Mouse (Mus musculus) forebrain, embryonic 12.5 days (tissue): ENCODE results near the gene Sh3kbp1. TPM values are rescaled to one million over a fixed set of nuclear protein-coding genes. Genes with fewer than 3 reads are reported as not detected.

ENCODE experiments used
- ATAC-seq: fragments of 200-750 bp; cut with Nextera tagmentation; 2 replicates; pipeline ENCODE4 v1.8.0; 2017; ENCODE audit warnings: moderate TSS enrichment; ENCODE audit not compliant: low FRiP score
- H3K27ac ChIP-seq: fragments of 300-500 bp; sonication (generic); 2 replicates; pipeline ENCODE4 v1.5.1; 2016; ENCODE audit warnings: mild to moderate bottlenecking
- H3K27me3 ChIP-seq: fragments of 300-500 bp; sonication (generic); 2 replicates; pipeline ENCODE4 v1.6.1; 2016; ENCODE audit warnings: mild to moderate bottlenecking
- H3K36me3 ChIP-seq: fragments of 300-500 bp; sonication (generic); replicated peaks from 2 replicates; pipeline ENCODE4 v1.6.1; 2016; ENCODE audit warnings: mild to moderate bottlenecking
- H3K4me1 ChIP-seq: fragments of 300-500 bp; sonication (generic); 2 replicates; pipeline ENCODE4 v1.6.1; 2016
- H3K4me2 ChIP-seq: fragments of 300-500 bp; sonication (generic); 2 replicates; pipeline ENCODE4 v1.6.1; 2016; ENCODE audit warnings: mild to moderate bottlenecking, moderate library complexity
- H3K4me3 ChIP-seq: fragments of 300-500 bp; sonication (generic); replicated peaks from 2 replicates; pipeline ENCODE4 v1.5.1; 2016; ENCODE audit warnings: mild to moderate bottlenecking
- H3K9ac ChIP-seq: fragments of 300-500 bp; sonication (generic); 2 replicates; pipeline ENCODE4 v1.6.1; 2016; ENCODE audit warnings: mild to moderate bottlenecking
- H3K9me3 ChIP-seq: fragments of 300-500 bp; sonication (generic); 2 replicates; pipeline ENCODE4 v1.6.1; 2016
- WGBS: fragments of 180-500 bp; shearing (Covaris S2); methylation state at CpG from one replicate; pipeline ENCODE4 v1.1.7; 2016; 5-methylcytosine and 5-hydroxymethylcytosine counted together
- polyA plus RNA-seq: library from polyadenylated mRNA; unstranded; fragments of >200 nt; fragmentation: Nextera tagmentation; extraction: Ambion mirVana; gene quantifications from 2 replicates; pipeline ENCODE4 v1.2.1, GENCODE M21; 2016

Sh3kbp1 gene
- polyA plus RNA-seq, 1 experiment from 2014 or later, result 31.2 TPM

DNA sequence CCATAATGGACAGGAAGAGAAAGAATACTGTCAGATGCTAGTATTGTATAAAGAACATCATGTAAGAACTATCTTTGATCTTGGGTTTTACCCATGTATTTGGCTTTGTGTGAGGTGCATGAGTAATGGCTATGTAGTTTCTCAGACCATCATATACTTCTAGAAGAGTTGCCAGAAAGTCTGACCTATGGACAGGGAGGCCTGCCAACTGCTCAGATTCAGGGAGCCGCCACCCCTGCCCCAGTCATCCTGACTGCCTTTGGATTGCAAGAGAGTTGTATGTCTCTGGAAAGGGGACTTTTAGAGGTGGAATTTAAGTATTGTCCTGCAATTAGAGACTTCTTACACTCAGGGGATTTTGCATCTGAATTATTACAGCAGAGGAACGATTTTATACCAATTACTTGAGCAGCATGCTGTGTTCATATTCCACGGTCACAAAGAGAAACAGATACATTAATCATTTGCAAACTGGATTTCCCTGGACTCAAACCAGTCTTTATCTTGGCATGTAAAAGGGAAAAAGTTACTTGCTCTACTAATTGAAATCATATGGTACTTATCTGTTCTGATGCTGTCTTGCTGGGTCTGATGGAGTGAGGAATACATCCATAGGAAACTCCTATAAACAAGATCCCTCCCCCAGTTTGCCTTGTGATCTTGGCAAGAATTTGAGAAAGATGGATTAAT, 233.9 kb downstream of the Sh3kbp1 start:
- H3K27me3 ChIP-seq, result peaks cover 27% of the 10 kb centered on the region

DNA sequence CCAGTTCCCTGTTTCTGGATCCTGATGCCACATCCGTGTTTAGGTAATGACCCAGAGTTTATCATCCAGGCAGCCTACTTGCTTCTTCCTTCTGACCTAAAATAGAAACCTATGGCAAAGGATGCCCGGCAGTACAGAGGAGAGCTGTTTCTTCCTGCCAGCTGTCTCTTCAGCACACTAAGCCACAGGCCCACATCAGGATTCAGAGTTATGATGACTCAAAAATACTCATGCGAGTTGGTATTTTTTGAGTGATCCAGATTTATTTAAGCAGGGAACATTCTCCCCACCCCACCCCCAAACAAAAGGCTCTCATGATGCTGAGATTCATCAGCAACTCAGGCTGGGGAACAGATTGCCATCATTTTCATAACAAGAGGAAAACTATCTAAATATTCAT, 240.6 kb downstream of the Sh3kbp1 start:
- Histone ChIP-seq H3K9ac (no peak overlapping the region), H3K4me2 (no peak overlapping the region), H3K27me3 (peaks cover 35% of the 10 kb centered on the region), H3K36me3 (no peaks in the 10 kb centered on the region), H3K4me3 (no peak overlapping the region), H3K27ac (no peak overlapping the region), H3K4me1 (no peaks in the 10 kb centered on the region), H3K9me3 (no peaks in the 10 kb centered on the region)
- 81% methylated on average over 3 of the region's 3 CpGs for WGBS
- ATAC-seq, result no peak

More for the DNA sequence above, 233.9 kb downstream of the Sh3kbp1 start:
- Histone ChIP-seq H3K4me1 (no peaks in the 10 kb centered on the region), H3K36me3 (no peaks in the 10 kb centered on the region), H3K9me3 (no peaks in the 10 kb centered on the region), H3K9ac (no peak overlapping the region), H3K27ac (no peak overlapping the region), H3K4me3 (no peak overlapping the region), H3K4me2 (no peak overlapping the region)
- ATAC-seq, result no peak
- WGBS, result 80% methylated on average over 3 of the region's 3 CpGs

DNA sequence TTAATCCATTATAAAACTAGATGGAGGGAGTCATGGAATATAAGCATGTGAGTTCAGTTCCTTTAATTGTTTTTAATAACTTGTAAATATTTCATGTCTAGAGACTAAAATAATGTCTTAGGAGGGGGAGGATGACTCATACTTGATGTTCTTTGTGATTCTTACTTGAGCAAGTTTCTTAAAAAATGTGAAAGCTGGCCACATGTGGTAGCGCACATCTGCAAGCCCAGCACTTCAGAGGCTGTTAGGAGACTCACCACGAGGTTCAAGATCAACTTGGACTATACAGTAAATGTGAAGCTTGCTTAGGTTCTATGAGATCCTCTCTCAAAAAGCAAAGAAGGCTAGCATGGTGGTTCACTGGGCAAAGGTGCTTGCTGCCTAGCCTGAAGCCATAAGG, 245.4 kb downstream of the Sh3kbp1 start:
- Histone ChIP-seq H3K9ac (no peak overlapping the region), H3K4me3 (no peak overlapping the region), H3K36me3 (no peaks in the 10 kb centered on the region), H3K27ac (no peak overlapping the region), H3K9me3 (no peaks in the 10 kb centered on the region), H3K4me2 (no peak overlapping the region), H3K27me3 (peaks cover 25% of the 10 kb centered on the region), H3K4me1 (no peaks in the 10 kb centered on the region)
- ATAC-seq, result no peak
- 83% methylated on average over 2 of the region's 2 CpGs for WGBS

DNA sequence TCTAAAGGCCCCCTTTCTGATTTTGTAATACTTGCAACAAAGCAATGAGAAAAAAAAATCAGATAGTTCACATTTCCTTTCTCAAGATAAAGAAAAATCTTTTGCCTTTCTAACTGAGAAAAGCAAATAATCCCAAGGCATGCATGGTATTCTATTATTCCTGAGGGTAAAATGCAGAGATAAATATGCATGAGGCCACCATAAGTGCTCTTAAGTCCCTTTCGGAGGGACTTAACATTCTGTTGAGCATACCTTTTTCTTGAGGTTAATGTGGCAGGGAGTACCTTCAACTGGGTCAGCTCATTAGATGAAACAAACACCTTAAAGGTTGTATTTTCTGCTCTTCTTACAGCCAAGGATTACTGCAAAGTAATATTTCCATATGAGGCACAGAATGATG, 250.7 kb downstream of the Sh3kbp1 start:
- H3K9me3 ChIP-seq, result no peaks in the 10 kb centered on the region
- no peak overlapping the region for H3K4me2 ChIP-seq
- H3K27ac ChIP-seq, result no peak overlapping the region
- no peak for ATAC-seq
- no peak overlapping the region for H3K9ac ChIP-seq
- peaks cover 36% of the 10 kb centered on the region for H3K27me3 ChIP-seq
- 58% methylated on average over 1 of the region's 1 CpGs for WGBS
- H3K4me1 ChIP-seq, result no peaks in the 10 kb centered on the region
- no peak overlapping the region for H3K4me3 ChIP-seq
- H3K36me3 ChIP-seq, result no peaks in the 10 kb centered on the region

DNA sequence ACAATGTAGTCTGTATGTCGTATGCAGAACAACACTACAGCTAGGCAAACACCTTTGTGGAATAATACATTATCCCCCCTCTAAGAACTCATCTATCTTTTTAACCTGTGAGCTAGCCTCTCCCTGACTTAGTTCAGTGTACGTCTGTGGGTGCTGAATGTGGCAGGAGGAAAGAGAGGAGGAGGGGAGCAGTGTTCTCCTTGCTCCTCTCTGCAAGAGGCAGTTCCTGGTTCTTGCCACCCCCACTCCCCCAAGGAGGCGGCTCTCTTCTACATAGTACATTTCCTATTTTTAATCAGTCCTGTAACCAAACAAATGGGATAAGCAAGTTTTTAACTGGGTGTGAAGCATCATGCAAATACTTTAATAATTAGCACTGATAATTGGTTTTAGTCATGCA, 252.4 kb downstream of the Sh3kbp1 start:
- H3K4me2 ChIP-seq, result no peak overlapping the region
- H3K4me1 ChIP-seq, result no peaks in the 10 kb centered on the region
- no peak overlapping the region for H3K27ac ChIP-seq
- no peaks in the 10 kb centered on the region for H3K9me3 ChIP-seq
- H3K9ac ChIP-seq, result no peak overlapping the region
- 68% methylated on average over 3 of the region's 3 CpGs for WGBS
- ATAC-seq, result no peak
- H3K36me3 ChIP-seq, result no peaks in the 10 kb centered on the region
- no peak overlapping the region for H3K4me3 ChIP-seq
- H3K27me3 ChIP-seq, result peaks cover 38% of the 10 kb centered on the region

DNA sequence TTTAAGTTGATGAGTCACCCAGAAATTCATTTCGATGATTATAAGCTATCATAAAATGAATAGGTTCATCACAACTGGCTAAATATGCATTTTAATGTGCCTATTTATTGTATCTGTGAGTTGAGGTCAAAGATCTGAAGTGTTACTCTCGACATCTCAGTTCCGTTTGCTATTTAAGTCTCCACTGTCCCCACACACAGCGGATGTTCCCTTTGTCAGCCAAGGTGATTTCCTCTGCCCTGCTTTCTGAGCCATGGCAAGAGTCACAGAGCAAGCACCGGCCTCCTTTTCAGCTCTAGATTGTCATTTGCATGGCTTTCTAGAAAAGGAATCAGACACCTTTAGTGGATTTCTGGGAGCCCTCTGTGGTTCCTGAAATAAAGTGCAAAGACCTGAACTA, 254.5 kb downstream of the Sh3kbp1 start:
- Histone ChIP-seq H3K27ac (no peak overlapping the region), H3K36me3 (no peaks in the 10 kb centered on the region), H3K9ac (no peak overlapping the region), H3K4me1 (no peaks in the 10 kb centered on the region), H3K9me3 (no peaks in the 10 kb centered on the region), H3K27me3 (peaks cover 49% of the 10 kb centered on the region), H3K4me3 (no peak overlapping the region), H3K4me2 (no peak overlapping the region)
- 83% methylated on average over 5 of the region's 5 CpGs for WGBS
- ATAC-seq, result no peak

DNA sequence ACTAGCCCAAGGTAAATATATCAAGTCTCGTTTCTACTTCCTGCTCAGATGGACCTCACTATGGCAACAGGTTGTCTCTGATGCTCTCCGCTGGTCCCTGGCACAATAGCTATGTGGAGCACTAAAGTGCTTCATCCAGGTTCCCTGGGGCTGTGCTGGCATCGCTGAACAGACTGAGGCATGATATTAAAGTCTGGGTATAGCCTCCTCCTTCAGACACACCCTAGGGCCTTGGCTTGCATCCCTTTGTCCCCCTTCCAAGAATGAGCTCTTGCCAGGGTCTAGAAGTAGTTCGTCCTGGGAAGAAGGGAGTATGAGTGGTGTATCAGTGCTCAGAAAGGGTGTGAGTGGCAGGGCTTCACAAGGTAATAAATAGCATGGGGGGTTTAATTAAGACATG, 269.5 kb downstream of the Sh3kbp1 start:
- H3K4me3 ChIP-seq, result no peak overlapping the region
- no peak for ATAC-seq

DNA sequence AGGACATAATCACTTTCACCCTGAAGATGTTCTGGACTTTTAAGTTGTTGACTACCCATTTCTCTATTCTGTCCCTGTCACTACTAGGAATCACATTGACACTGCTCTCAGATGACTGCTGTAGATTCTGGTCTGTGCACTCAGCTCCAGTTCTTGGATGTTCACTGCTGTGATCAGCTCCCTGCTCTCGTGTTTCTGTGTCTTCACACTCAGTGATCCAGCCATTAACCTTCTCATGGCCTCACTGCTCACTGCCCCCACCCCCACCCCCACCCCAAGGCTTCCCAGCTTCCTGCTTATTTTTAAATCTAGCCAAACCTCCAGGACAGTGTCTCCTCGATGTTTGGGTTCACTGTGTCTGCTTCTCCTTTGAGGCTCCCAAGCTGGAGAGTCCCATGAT, 271.0 kb downstream of the Sh3kbp1 start:
- no peak overlapping the region for H3K27ac ChIP-seq
- H3K9ac ChIP-seq, result no peak overlapping the region
- no peaks in the 10 kb centered on the region for H3K36me3 ChIP-seq
- no peak overlapping the region for H3K4me3 ChIP-seq
- 59% methylated on average over 2 of the region's 2 CpGs for WGBS
- H3K4me1 ChIP-seq, result no peaks in the 10 kb centered on the region
- no peak for ATAC-seq
- peaks cover 31% of the 10 kb centered on the region for H3K27me3 ChIP-seq
- H3K4me2 ChIP-seq, result no peak overlapping the region
- no peaks in the 10 kb centered on the region for H3K9me3 ChIP-seq

More for the DNA sequence above, 269.5 kb downstream of the Sh3kbp1 start:
- H3K27me3 ChIP-seq, result peaks cover 33% of the 10 kb centered on the region
- no peaks in the 10 kb centered on the region for H3K9me3 ChIP-seq
- no peak overlapping the region for H3K4me2 ChIP-seq
- H3K9ac ChIP-seq, result no peak overlapping the region
- H3K27ac ChIP-seq, result no peak overlapping the region
- no peaks in the 10 kb centered on the region for H3K36me3 ChIP-seq
- WGBS, result 77% methylated on average over 4 of the region's 4 CpGs
- no peaks in the 10 kb centered on the region for H3K4me1 ChIP-seq

DNA sequence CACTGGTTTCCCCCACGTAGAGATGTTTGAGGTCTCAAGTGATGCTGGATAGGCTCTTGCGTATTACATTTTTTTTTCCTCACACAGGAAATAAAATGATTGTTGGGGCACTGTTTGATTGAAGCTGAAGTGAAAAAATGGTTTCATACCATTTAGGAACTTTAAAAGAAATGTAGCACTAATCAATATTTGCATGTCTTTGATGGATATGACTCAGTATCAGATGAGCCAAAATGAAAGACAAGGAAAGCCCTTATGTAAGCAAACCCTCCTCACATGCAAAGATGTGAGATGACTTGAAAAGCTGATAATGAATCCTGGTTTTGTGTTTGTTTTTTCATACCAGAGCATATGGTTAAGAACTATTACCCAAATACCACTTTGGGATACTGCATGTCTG, 272.0 kb downstream of the Sh3kbp1 start:
- Histone ChIP-seq H3K4me3 (no peak overlapping the region), H3K9ac (no peak overlapping the region), H3K4me1 (no peaks in the 10 kb centered on the region), H3K9me3 (no peaks in the 10 kb centered on the region), H3K4me2 (no peak overlapping the region), H3K27ac (no peak overlapping the region), H3K36me3 (no peaks in the 10 kb centered on the region), H3K27me3 (peaks cover 35% of the 10 kb centered on the region)
- ATAC-seq, result no peak
- 85% methylated on average over 2 of the region's 2 CpGs for whole genome bisulfite sequencing

DNA sequence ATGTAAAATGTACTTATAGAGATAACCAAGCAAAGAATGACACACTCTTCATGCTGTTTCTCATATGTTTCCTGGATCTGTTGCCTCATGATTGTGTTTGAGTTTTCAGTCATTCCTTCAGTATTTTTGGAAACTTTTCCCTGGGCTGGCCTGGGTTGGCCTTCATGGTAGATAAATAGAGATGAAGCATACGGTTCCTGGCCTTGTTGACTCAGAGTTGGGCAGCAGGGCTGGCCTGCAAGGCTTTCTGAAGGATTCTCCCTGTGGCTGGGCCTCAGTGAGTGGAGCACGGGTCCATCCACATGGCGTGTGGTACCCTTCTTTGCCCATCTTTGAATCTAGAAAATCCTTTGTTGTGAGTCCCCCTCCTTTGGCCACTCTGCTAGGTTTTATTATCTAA, 276.3 kb downstream of the Sh3kbp1 start:
- H3K4me1 ChIP-seq, result no peaks in the 10 kb centered on the region
- no peak overlapping the region for H3K9ac ChIP-seq
- H3K36me3 ChIP-seq, result no peaks in the 10 kb centered on the region
- ATAC-seq, result no peak
- H3K9me3 ChIP-seq, result no peaks in the 10 kb centered on the region
- H3K4me3 ChIP-seq, result no peak overlapping the region
- no peak overlapping the region for H3K27ac ChIP-seq
- peaks cover 28% of the 10 kb centered on the region; the same call in 1 of the 2 replicates for H3K27me3 ChIP-seq
- H3K4me2 ChIP-seq, result no peak overlapping the region
- 82% methylated on average over 3 of the region's 3 CpGs for WGBS

DNA sequence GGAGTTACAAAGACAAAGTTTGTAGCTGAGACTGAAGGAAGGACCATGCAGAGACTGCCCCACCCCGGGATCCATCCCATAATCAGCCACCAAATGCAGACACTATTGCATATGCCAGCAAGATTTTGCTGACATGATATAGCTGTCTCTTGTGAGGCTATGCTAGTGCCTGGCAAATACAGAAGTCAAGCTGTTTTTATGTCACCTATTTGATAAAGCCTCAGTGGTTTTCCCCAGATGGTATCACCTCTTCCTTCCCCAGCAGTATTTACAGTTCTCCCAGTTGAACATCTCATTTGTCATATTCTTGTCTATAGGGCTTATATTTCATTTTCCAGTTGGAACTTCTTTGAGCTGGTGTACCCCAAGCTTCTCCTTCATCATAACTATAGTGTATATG, 280.6 kb downstream of the Sh3kbp1 start:
- Histone ChIP-seq H3K36me3 (no peaks in the 10 kb centered on the region), H3K9ac (no peak overlapping the region), H3K4me2 (no peak overlapping the region), H3K27ac (no peak overlapping the region), H3K27me3 (peaks cover 26% of the 10 kb centered on the region; the same call in 1 of the 2 replicates), H3K4me1 (no peaks in the 10 kb centered on the region), H3K4me3 (no peak overlapping the region), H3K9me3 (no peaks in the 10 kb centered on the region)
- WGBS, result 84% methylated on average over 1 of the region's 1 CpGs
- no peak for ATAC-seq

DNA sequence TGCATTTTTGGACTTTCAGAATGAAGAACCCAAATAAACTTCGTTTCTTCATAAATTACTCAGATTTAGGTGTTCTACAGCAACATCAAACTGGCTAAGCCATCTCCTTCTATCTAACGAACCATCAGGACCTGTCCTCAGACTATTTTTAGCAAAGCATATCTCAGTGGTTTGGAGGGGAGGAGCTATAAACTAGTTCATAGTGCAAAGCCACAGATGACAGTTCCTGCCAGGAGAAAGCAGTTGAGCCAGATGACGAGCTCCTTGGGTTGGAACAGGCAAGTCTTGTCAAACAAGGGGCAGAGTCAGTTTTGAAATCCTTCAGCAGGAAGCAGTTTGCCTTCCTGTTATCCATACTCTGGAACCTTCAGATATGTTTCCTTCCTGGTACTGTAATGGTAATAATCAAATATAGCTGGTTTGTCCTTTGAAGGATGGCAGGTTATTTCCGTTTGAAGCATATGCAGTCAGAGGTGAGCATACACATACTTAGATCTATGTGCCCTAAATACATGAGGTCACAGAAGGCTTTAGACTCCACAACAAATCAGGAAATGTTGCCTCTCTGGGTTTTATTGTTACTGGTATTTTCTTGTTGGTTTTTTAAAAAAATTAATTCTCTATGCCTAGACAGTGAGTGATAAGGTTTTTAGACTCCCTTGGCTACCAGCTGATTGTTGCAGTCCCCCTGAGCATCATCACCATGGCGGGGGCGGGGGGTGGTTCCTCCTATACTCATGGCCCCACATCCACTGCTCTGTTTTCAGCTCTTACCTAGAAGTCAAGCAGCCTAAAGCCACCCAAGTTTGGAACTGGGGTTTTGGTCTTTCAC, 282.6 kb downstream of the Sh3kbp1 start:
- ATAC-seq, result no peak
- H3K4me1 ChIP-seq, result no peaks in the 10 kb centered on the region
- H3K4me3 ChIP-seq, result no peak overlapping the region
- H3K4me2 ChIP-seq, result no peak overlapping the region
- H3K9me3 ChIP-seq, result no peaks in the 10 kb centered on the region
- 88% methylated on average over 6 of the region's 6 CpGs for WGBS
- H3K36me3 ChIP-seq, result no peaks in the 10 kb centered on the region
- H3K27me3 ChIP-seq, result peaks cover 22% of the 10 kb centered on the region; the same call in 1 of the 2 replicates
- H3K27ac ChIP-seq, result no peak overlapping the region
- H3K9ac ChIP-seq, result no peak overlapping the region

DNA sequence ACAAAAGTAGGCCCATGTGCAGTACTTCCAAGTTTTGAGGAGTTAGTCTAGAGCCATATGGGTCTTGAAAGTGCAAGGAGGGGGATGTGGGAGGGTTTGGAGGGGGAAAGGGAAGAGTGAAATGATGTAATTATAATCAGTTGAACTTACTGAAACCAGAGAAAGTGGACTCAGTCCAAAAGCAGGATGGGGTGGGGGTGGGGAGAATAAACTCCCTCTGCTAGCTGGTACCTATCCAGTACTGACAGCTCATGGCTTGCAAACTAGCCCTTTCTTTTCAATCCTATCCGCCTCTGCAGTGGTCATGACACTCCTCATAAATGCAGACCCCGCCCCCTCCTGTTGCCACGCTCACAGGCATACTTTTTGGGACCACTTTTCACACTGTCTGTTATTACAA, 283.5 kb downstream of the Sh3kbp1 start:
- Histone ChIP-seq H3K27me3 (peaks cover 20% of the 10 kb centered on the region; the same call in 1 of the 2 replicates), H3K4me1 (no peaks in the 10 kb centered on the region)
- 77% methylated on average over 3 of the region's 3 CpGs for WGBS

More for the DNA sequence above, 283.5 kb downstream of the Sh3kbp1 start:
- Histone ChIP-seq H3K9ac (no peak overlapping the region), H3K4me3 (no peak overlapping the region), H3K36me3 (no peaks in the 10 kb centered on the region), H3K27ac (no peak overlapping the region), H3K4me2 (no peak overlapping the region), H3K9me3 (no peaks in the 10 kb centered on the region)
- ATAC-seq, result no peak
